Mouse (Mus musculus) kidney, adult 2 months (tissue): ENCODE results near the gene Taf3.

Source experiments
- CTCF ChIP-seq: fragments of 200-500 bp; conservative IDR thresholded peaks from 2 replicates; pipeline ENCODE4 v1.5.1; 2011; ENCODE audit warnings: low read depth, mild to moderate bottlenecking, control low read depth, low read length, moderate library complexity, mixed read lengths; ENCODE audit not compliant: insufficient read depth, insufficient read length
- POLR2A ChIP-seq: fragments of 200-500 bp; IDR thresholded peaks from one replicate; pipeline ENCODE4 v1.6.1; 2011; ENCODE audit warnings: low read depth, low read length, control low read depth

GRCm38 (mm10) chr2:9872682-9873081, 175.7 kb downstream of the Taf3 start:
- TF ChIP-seq CTCF (no peak), POLR2A (no peak)
